Mouse (Mus musculus) left cerebral cortex, postnatal 25 days (tissue): Measurements from ENCODE around the gene Grifin. TPM values are rescaled to one million over a fixed set of nuclear protein-coding genes. Genes with fewer than 3 reads are reported as not detected.

Experiments
- DNase-seq, 2 experiments: peaks; one replicate each; pipeline ENCODE4 v3.0.0; 2022; ENCODE audit warnings: low spot score in 2 of 2, mixed read lengths in 1 of 2
- intact Hi-C: fragments of 180-260 bp; cut with DNase I; formaldehyde crosslinking; loops from one replicate; pipeline ENCODE4 v1.15.1; 2025
- total RNA-seq, 2 experiments: library from RNA; stranded (reverse); gene quantifications; 2 replicates each; pipeline ENCODE4 v1.2.3; 2021

Gene Grifin
- total RNA-seq, result not detected

GRCm38 (mm10) chr5:140564896-140565295, at the start of gene Grifin:
Grifin (minus strand) TSS chr5:140565071.
- intact Hi-C loops, result no loop called here
- DNase-seq, result no peak

GRCm38 (mm10) chr5:140614141-140614540, 49.3 kb upstream of the Grifin start:
- DNase-seq, result no peak

GRCm38 (mm10) chr5:140612191-140612590, 47.3 kb upstream of the Grifin start:
- intact Hi-C loops, result no loop called here
- no peak for DNase-seq

More at GRCm38 (mm10) chr5:140614141-140614540, 49.3 kb upstream of the Grifin start:
- intact Hi-C loops, result no loop called here

- intact Hi-C loops, result no loop called here
- no peak for DNase-seq
These were observed 46.8 kb upstream of the Grifin start for GRCm38 (mm10) chr5:140611611-140612185.

DNA sequence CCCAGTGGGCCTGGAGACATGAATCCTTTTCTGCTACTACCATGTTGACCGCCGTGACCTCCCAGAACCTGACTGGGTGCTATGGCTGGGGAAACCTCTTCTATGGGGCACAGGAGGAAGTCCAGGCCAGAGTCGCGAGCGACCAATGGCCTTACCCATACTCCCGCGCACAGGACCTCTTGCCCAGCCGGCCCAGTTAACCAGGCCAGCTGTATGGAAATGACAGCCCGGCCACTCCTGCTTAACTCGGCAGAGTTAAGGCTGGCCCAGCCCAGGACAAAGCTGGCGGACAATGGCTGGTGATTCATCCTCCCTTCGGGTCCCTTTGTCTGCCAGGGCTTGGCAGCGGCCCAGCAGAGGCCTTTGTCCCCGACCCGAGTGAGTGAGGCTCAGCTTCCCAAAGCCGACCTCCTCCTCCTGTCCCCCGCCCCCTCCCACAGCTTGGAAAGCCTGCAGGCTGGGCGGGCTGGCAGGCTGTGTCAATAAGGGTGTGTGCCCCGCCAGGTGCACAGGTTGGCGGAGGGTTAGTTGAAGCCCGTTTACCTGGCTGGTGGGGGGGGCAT, 46.2 kb upstream of the Grifin start:
- peak in 1 of 2 experiments; percentile 61 for DNase-seq
- intact Hi-C loops, result no loop called here

- intact Hi-C loops, result no loop called here
- no peak for DNase-seq
These were observed 45.6 kb upstream of the Grifin start for GRCm38 (mm10) chr5:140610273-140611011.

DNA sequence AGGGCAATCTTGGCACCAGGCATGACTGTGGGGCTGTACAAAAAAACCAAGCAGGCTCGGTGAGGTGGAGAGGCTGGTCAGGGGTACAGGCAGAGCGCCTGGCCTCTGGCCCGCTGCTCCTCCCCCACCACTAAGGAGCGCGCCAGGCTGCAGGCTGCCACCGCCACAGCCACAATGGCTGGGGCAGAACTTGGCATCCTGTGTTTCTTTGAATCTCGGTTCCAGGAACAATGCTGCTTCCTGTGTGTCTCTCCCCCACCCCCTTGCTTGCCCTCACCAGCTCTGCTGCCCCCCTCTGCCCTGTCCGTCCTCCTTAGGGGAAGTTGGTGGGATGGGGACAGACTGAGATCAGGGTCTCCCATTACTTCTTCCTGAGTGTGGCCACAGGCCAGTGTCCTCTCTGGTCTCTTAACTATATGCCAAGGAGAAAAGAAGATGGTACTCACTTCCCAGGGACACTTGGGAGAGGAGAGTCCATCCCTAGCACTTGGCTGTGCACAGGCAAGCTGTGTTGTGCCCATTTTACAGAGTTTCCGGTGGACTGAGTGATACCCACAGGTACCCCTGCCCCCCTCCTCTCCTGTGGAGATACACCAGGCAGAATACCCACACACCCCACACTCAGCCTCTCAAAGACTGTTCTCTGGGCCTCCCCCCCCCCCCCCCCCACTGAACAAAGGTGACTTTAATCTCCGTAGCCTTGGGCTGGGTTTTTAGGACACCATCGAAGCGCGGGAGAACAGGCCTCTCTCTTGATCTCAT, 44.8 kb upstream of the Grifin start:
- intact Hi-C loops, result loop anchor here (2.0 kb wide), 1 partner anchor 67 kb away; no protein-coding TSS in a partner anchor

GRCm38 (mm10) chr5:140608634-140609015, 43.8 kb upstream of the Grifin start:
- intact Hi-C loops, result loop anchor here (2.0 kb wide), 1 partner anchor 66 kb away; no protein-coding TSS in a partner anchor
- DNase-seq, result peak in 1 of 2 experiments; percentile 43

More for the DNA sequence above, 44.8 kb upstream of the Grifin start:
- peak in 1 of 2 experiments; percentile 67 for DNase-seq

GRCm38 (mm10) chr5:140607836-140608633, 43.2 kb upstream of the Grifin start:
- no peak for DNase-seq
- intact Hi-C loops, result loop anchor here (2.0 kb wide), 1 partner anchor 65 kb away; no protein-coding TSS in a partner anchor

DNA sequence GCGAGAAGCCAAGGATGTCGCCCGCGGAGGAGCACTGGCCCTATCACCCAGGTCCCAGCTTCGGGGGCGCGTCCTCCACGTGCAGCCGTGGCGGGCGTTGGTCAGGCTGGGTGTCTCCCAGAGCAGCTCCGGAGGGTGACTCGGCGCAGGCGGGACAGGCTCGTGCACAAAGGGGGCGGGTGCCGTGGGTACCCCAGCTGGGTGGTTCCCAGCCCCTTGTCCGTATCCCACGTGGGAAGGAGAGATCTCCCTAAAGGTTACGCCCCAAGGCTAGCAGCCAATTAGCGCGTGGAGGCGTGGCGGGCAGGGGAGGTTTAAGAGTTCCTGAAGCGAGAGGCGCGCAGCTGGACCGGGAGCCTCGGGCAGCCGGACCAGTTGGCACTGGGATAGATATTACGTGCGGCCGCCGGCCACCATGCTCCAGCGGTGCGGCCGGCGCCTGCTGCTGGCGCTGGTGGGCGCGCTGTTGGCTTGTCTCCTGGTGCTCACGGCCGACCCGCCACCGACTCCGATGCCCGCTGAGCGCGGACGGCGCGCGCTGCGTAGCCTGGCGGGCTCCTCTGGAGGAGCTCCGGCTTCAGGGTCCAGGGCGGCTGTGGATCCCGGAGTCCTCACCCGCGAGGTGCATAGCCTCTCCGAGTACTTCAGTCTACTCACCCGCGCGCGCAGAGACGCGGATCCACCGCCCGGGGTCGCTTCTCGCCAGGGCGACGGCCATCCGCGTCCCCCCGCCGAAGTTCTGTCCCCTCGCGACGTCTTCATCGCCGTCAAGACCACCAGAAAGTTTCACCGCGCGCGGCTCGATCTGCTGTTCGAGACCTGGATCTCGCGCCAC, 42.3 kb upstream of the Grifin start, which contains the start of gene Lfng:
Gene Lfng, plus strand, starts transcription at position 320 of the 835 bp plus-strand sequence.
- intact Hi-C loops, result no loop called here
- peak; percentile 73 to 80 for DNase-seq

DNA sequence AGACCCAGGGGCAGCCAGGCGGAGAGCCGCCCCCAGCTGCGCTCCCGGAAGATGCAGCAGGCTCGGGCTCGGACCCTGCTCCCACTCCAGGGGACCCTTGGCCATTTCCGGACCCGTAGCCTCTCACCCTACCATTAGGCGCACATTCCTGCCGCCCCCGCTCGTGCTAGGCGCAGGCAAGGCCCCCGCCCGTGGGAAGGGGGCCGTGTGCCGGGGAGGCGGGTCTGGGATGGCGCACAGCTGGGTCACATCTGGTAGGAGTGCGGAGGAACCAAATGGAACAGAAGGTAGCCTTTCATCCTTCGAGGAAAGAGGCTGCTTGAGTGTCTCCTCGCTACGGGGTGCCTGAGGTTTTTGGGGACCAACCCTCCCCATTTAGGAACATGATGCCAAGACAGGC, 41.5 kb upstream of the Grifin start:
- intact Hi-C loops, result no loop called here
- DNase-seq, result no peak

DNA sequence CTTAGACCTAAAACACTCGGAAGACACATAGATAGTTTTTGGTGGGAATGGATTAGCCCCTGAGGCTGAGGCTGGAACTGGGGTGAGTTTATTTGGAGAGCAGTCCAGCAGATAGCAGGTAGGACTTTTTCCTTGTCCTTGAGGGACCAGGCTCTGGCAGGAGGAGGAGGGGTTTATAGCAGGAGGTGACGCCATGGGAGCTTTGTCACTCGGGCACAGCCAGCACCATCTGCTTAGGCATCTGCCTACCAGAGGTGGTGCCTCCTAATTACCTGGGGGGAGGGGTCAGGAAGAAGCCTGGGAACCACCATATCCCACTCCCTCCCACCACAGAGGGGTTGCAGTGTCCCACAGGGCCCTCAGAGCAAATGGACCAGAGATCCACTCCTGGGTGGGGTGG, 40.4 kb upstream of the Grifin start:
- no peak for DNase-seq

GRCm38 (mm10) chr5:140604386-140604785, 39.5 kb upstream of the Grifin start:
- intact Hi-C loops, result no loop called here
- no peak for DNase-seq

More for the DNA sequence above, 40.4 kb upstream of the Grifin start:
- intact Hi-C loops, result no loop called here

DNA sequence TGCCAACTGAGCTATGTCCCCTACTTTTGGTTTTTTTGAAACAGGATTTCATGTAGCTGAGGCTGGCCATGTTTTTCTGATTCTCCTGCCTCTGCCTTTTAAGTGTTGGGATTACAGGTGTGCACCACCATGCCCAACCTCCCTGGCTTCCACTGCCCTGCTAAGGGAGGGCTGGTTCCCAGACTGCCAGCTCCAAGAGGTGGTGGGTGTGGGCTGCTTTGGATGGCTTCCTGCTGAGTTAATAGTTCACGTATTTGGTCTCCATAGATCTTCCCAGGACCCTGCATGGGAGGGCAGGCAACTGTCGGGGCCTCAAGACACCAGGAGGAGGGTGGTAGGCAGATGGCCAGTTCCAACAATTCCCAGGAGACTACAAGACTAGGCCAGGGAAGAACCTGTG, 37.7 kb upstream of the Grifin start:
- intact Hi-C loops, result no loop called here
- no peak for DNase-seq

- intact Hi-C loops, result no loop called here
- DNase-seq, result no peak
These were observed 36.8 kb upstream of the Grifin start for GRCm38 (mm10) chr5:140601712-140602111.

GRCm38 (mm10) chr5:140599939-140600338, 35.1 kb upstream of the Grifin start:
- intact Hi-C loops, result no loop called here
- DNase-seq, result no peak

- DNase-seq, result no peak
- intact Hi-C loops, result no loop called here
These were observed 32.9 kb upstream of the Grifin start for GRCm38 (mm10) chr5:140597787-140598186.

- DNase-seq, result no peak
- intact Hi-C loops, result no loop called here
These were observed 32.2 kb upstream of the Grifin start for GRCm38 (mm10) chr5:140596927-140597588.
